Comparison of ENCODE assay signal across 20 mouse cellular contexts in the genomic region with DNA sequence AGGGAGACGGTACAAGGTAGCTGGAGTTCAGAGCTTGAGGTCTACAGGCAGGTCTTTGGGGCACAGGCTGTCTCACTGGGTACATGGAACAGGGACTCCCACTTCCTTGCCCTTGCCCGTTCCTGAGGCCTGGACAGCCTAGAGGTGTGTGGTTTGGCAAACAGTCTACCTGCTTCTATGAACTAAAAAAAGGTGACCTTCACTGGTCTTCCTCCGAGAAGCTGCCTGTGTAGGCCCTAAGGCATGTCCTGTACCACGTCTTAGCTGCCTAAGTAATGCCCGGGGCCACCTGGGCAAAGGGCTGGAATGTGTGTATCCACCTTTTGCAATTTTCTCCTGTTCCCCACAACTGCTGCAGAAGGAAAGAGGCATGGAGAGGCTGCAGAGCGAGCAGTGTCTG. TPM values are rescaled to one million over a fixed set of nuclear protein-coding genes. Genes with fewer than 3 reads are reported as not detected.
A peak's percentile ranks its signal among the peaks of the same experiment; 100 is the strongest.
DNase-seq lines count a peak whose midpoint lies in the region; ATAC-seq and TF ChIP-seq lines count a peak whose summit lies in the region.
"Had no signal": no experiment of that assay in that cellular context is flagged by ENCODE, and none has a peak within 500 bp of the region (broad histone marks: within the 10 kb centered on the region; RNA-seq: fewer than 3 reads in every experiment).

No protein-coding gene starts in this region.

- H3K9me3 ChIP-seq in kidney, embryonic 16.5 days (ENCODE audit: low read length), result no peaks in the 10 kb centered on the region
- H3K9me3 ChIP-seq in intestine, postnatal 0 days (ENCODE audit: control insufficient read depth), result no peaks in the 10 kb centered on the region
- H3K9me3 ChIP-seq: embryonic facial prominence, embryonic 15.5 days; forebrain, embryonic 15.5 days; heart, embryonic 12.5 days; hindbrain, embryonic 10.5 days; hindbrain, embryonic 15.5 days had no signal

- 80% methylated on average over 6 of the region's 6 CpGs for WGBS in kidney, embryonic 16.5 days
- WGBS in intestine, postnatal 0 days, result 91% methylated on average over 6 of the region's 6 CpGs

- peak overlapping the region; percentile 86 for H3K27ac ChIP-seq in kidney, embryonic 16.5 days (ENCODE audit: low read length)
- no peak overlapping the region for H3K27ac ChIP-seq in intestine, postnatal 0 days (ENCODE audit: low read depth, low read length)
- H3K27ac ChIP-seq: embryonic facial prominence, embryonic 15.5 days; forebrain, embryonic 15.5 days; hindbrain, embryonic 10.5 days; hindbrain, embryonic 15.5 days had no signal

- intact Hi-C loops in left cerebral cortex, postnatal 14 days (cut with DNase I), result no loop called here

- no peaks in the 10 kb centered on the region for H3K27me3 ChIP-seq in kidney, embryonic 16.5 days (ENCODE audit: insufficient read depth, low read length)
- no peaks in the 10 kb centered on the region for H3K27me3 ChIP-seq in intestine, postnatal 0 days (replicated peaks; ENCODE audit: control insufficient read depth, insufficient read depth, low read length)
- H3K27me3 ChIP-seq: embryonic facial prominence, embryonic 15.5 days; forebrain, embryonic 15.5 days; heart, embryonic 12.5 days; hindbrain, embryonic 15.5 days; Patski had no signal

- no peak for ATAC-seq in kidney, embryonic 16.5 days (ENCODE audit: low FRiP score, low TSS enrichment)
- ATAC-seq in intestine, postnatal 0 days, result no peak
- ATAC-seq: activated CD4-positive, CD25-positive, alpha-beta regulatory T cell, adult 4 months; forebrain, embryonic 15.5 days had no signal

- peak overlapping the region; percentile 25 for H3K4me2 ChIP-seq in kidney, embryonic 16.5 days (replicated peaks; ENCODE audit: low read depth, low read length)
- H3K4me2 ChIP-seq in intestine, postnatal 0 days (replicated peaks; ENCODE audit: low read depth), result no peak overlapping the region
- H3K4me2 ChIP-seq: embryonic facial prominence, embryonic 15.5 days; forebrain, embryonic 15.5 days; heart, embryonic 12.5 days; hindbrain, embryonic 15.5 days had no signal

- H3K4me1 ChIP-seq in kidney, embryonic 16.5 days (ENCODE audit: insufficient read depth, low read length), result peaks cover 39% of the 10 kb centered on the region
- H3K4me1 ChIP-seq in intestine, postnatal 0 days (replicated peaks; ENCODE audit: control insufficient read depth, insufficient read depth, low read length), result 0 out of 2 replicates have a peak, but pooled peaks cover 4% of the 10 kb centered on the region
- H3K4me1 ChIP-seq: embryonic facial prominence, embryonic 15.5 days; forebrain, embryonic 15.5 days; hindbrain, embryonic 15.5 days had no signal

- H3K4me3 ChIP-seq in kidney, embryonic 16.5 days (ENCODE audit: low read length), result peak overlapping the region; percentile 4; the same call in 1 of the 2 replicates
- no peak overlapping the region for H3K4me3 ChIP-seq in intestine, postnatal 0 days (ENCODE audit: low read depth, low read length)
- H3K4me3 ChIP-seq: embryonic facial prominence, embryonic 15.5 days; erythroblast, embryonic 14.5 days; forebrain, embryonic 15.5 days; heart, embryonic 12.5 days; hindbrain, embryonic 10.5 days; hindbrain, embryonic 15.5 days had no signal

- DNase-seq in kidney, adult 18-20 months, result peak; percentile 68
- DNase-seq in kidney, postnatal 4 days, result no peak
- peak; percentile 47 to 69 for DNase-seq in kidney, adult 8-10 months
- DNase-seq in kidney, postnatal 36 days, result peak; percentile 51 to 69
- DNase-seq in left cerebral cortex, postnatal 14 days (ENCODE audit: low spot score in 2 of 2), result no peak
- DNase-seq: adrenal gland, adult 2 months; adrenal gland, postnatal 25 days; cerebellum, adult 18-20 months; cerebellum, postnatal 10 days; embryo, embryonic 11 days had no signal

- H3K9ac ChIP-seq in kidney, embryonic 16.5 days (replicated peaks; ENCODE audit: low read length), result peak overlapping the region; percentile 33; the same call in 1 of the 2 replicates
- no peak overlapping the region for H3K9ac ChIP-seq in intestine, postnatal 0 days (ENCODE audit: low read depth, low read length)
- H3K9ac ChIP-seq: embryonic facial prominence, embryonic 15.5 days; forebrain, embryonic 15.5 days; heart, embryonic 12.5 days; hindbrain, embryonic 15.5 days had no signal

- no peak for TF ChIP-seq CTCF in intestine, postnatal 0 days (IDR thresholded peaks at IDR 0.05; ENCODE audit: low read depth)

- peaks cover 54% of the 10 kb centered on the region for H3K36me3 ChIP-seq in kidney, embryonic 16.5 days (ENCODE audit: insufficient read depth, low read length)
- peaks cover 87% of the 10 kb centered on the region for H3K36me3 ChIP-seq in intestine, postnatal 0 days (ENCODE audit: control insufficient read depth, insufficient read depth)
- H3K36me3 ChIP-seq: forebrain, embryonic 15.5 days; hindbrain, embryonic 15.5 days had no signal

RNA-seq across cellular contexts. Expression of gene Plekhg3, which starts 42.7 kb away (rescaled TPM):
- polyA plus RNA-seq in kidney, embryonic 16.5 days (2015; fragmentation: Nextera tagmentation; extraction: Ambion mirVana), result 23.0 and 24.8 TPM in 2 replicates
- total RNA-seq in left cerebral cortex, postnatal 14 days (2021), result 1 to 10 TPM; 7.0 to 9.7 TPM
- polyA plus RNA-seq in intestine, postnatal 0 days (2015; fragmentation: Nextera tagmentation; extraction: Ambion mirVana), result 5.7 and 7.5 TPM in 2 replicates

Comparison
In these comparisons a context has a peak if more than half of its experiments do, and no peak if none do; other contexts are left out.
1. DNase-seq: peak in kidney, adult 18-20 months (single experiment), kidney, adult 8-10 months (2 of 2) and kidney, postnatal 36 days (2 of 2); none in kidney, postnatal 4 days (0 of 2) and left cerebral cortex, postnatal 14 days (0 of 2).